Mouse (Mus musculus) kidney, embryonic 16.5 days (tissue): ENCODE data around the gene Ankrd2. TPM values are rescaled to one million over a fixed set of nuclear protein-coding genes. Genes with fewer than 3 reads are reported as not detected.

Source experiments
- ATAC-seq: fragments of 200-750 bp; cut with Nextera tagmentation; 2 replicates; pipeline ENCODE4 v1.8.0; 2017; ENCODE audit warnings: moderate TSS enrichment; ENCODE audit not compliant: low FRiP score, low TSS enrichment
- H3K27ac ChIP-seq: fragments of 300-500 bp; sonication (generic); 2 replicates; pipeline ENCODE4 v1.5.1; 2014; ENCODE audit warnings: low read length
- H3K27me3 ChIP-seq: fragments of 300-500 bp; sonication (generic); 2 replicates; pipeline ENCODE4 v1.6.1; 2014; ENCODE audit warnings: low read length, control low read depth, mixed read lengths; ENCODE audit not compliant: insufficient read depth
- H3K36me3 ChIP-seq: fragments of 300-500 bp; sonication (generic); 2 replicates; pipeline ENCODE4 v1.6.1; 2014; ENCODE audit warnings: low read length, control low read depth, mixed read lengths; ENCODE audit not compliant: insufficient read depth
- H3K4me1 ChIP-seq: fragments of 300-500 bp; sonication (generic); 2 replicates; pipeline ENCODE4 v1.6.1; 2014; ENCODE audit warnings: low read length, control low read depth, mixed read lengths; ENCODE audit not compliant: insufficient read depth
- H3K4me2 ChIP-seq: fragments of 300-500 bp; sonication (generic); replicated peaks from 2 replicates; pipeline ENCODE4 v1.6.1; 2014; ENCODE audit warnings: low read depth, low read length
- H3K4me3 ChIP-seq: fragments of 300-500 bp; sonication (generic); 2 replicates; pipeline ENCODE4 v1.5.1; 2014; ENCODE audit warnings: mild to moderate bottlenecking, low read length
- H3K9ac ChIP-seq: fragments of 300-500 bp; sonication (generic); replicated peaks from 2 replicates; pipeline ENCODE4 v1.6.1; 2014; ENCODE audit warnings: low read length
- H3K9me3 ChIP-seq: fragments of 300-500 bp; sonication (generic); 2 replicates; pipeline ENCODE4 v1.6.1; 2016; ENCODE audit warnings: low read length, control low read depth
- WGBS: fragments of 180-500 bp; shearing (Covaris S2); extraction: QIAGEN DNeasy Blood & Tissue Kit; methylation state at CpG from one replicate; pipeline ENCODE4 v1.1.7; 2014; 5-methylcytosine and 5-hydroxymethylcytosine counted together
- polyA plus RNA-seq: library from polyadenylated mRNA; unstranded; fragments of >200 nt; fragmentation: Nextera tagmentation; extraction: Ambion mirVana; gene quantifications from 2 replicates; pipeline ENCODE4 v1.2.1, GENCODE M21; 2015

Ankrd2 gene
- polyA plus RNA-seq, 1 experiment from 2014 or later, result not detected

DNA sequence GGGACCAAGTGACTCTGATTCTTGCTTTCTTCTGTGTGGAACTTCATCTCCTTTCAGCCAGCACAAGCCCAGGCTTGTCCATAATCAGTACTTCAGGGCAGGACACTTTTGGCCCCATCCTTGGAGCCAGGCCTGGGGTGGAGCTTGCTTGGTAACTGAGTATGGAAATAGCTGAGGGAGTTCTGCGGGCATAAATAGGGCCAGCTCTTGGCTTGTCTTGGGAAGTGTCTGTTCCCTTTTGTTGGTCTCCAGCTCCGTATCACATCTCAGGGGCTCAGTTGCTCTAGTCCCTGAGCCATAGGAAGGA, 13.3 kb upstream of the Ankrd2 start:
- no peak overlapping the region for H3K27ac ChIP-seq
- H3K4me2 ChIP-seq, result no peak overlapping the region
- ATAC-seq, result no peak
- peaks cover 25% of the 10 kb centered on the region for H3K4me1 ChIP-seq
- H3K9me3 ChIP-seq, result no peaks in the 10 kb centered on the region
- 72% methylated on average over 2 of the region's 2 CpGs for WGBS
- no peaks in the 10 kb centered on the region for H3K27me3 ChIP-seq
- H3K9ac ChIP-seq, result no peak overlapping the region
- no peaks in the 10 kb centered on the region for H3K36me3 ChIP-seq
- no peak overlapping the region for H3K4me3 ChIP-seq

- peak; percentile 70; the same call in 1 of the 2 replicates for ATAC-seq
- 4% methylated on average over 5 of the region's 5 CpGs for WGBS
- Histone ChIP-seq H3K36me3 (no peaks in the 10 kb centered on the region), H3K4me2 (no peak overlapping the region), H3K9ac (no peak overlapping the region), H3K9me3 (no peaks in the 10 kb centered on the region), H3K27me3 (no peaks in the 10 kb centered on the region), H3K4me3 (no peak overlapping the region), H3K27ac (no peak overlapping the region), H3K4me1 (peaks cover 11% of the 10 kb centered on the region)
Measured at GRCm38 (mm10) chr19:42026158-42026557, 9.6 kb upstream of the Ankrd2 start.

DNA sequence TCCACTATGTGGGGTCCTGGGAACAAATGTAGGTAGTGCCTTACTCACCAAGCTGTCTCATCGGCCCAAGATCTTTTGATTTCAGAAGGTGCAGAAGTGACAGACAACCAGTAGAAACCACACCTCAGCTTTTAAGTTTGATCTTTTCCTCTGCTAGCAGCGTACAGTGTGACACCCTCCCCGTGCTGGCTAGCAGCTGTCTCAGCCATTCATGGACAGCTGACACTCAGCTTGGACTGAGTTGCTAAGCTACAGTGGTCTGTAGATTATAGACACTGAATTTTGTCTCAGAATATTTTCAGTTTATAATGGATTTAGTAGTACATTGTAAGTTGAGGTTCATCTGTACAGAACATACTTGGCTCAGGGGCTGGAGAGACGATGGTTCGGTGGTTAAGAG, 4.7 kb upstream of the Ankrd2 start:
- no peak overlapping the region for H3K9ac ChIP-seq
- no peak for ATAC-seq
- no peaks in the 10 kb centered on the region for H3K27me3 ChIP-seq
- 0 out of 2 replicates have a peak, but pooled peaks cover 9% of the 10 kb centered on the region for H3K36me3 ChIP-seq
- H3K4me1 ChIP-seq, result 0 out of 2 replicates have a peak, but pooled peaks cover 7% of the 10 kb centered on the region
- no peaks in the 10 kb centered on the region for H3K9me3 ChIP-seq
- no peak overlapping the region for H3K27ac ChIP-seq
- no peak overlapping the region for H3K4me2 ChIP-seq
- 81% methylated on average over 5 of the region's 5 CpGs for WGBS
- no peak overlapping the region for H3K4me3 ChIP-seq

GRCm38 (mm10) chr19:42033611-42034010, 2.2 kb upstream of the Ankrd2 start:
- 0 out of 2 replicates have a peak, but pooled peaks cover 9% of the 10 kb centered on the region for H3K36me3 ChIP-seq
- H3K4me3 ChIP-seq, result no peak overlapping the region
- no peak overlapping the region for H3K9ac ChIP-seq
- H3K4me2 ChIP-seq, result no peak overlapping the region
- WGBS, result 85% methylated on average over 14 of the region's 14 CpGs
- ATAC-seq, result no peak
- H3K27me3 ChIP-seq, result no peaks in the 10 kb centered on the region
- no peak overlapping the region for H3K27ac ChIP-seq
- H3K9me3 ChIP-seq, result no peaks in the 10 kb centered on the region
- H3K4me1 ChIP-seq, result 0 out of 2 replicates have a peak, but pooled peaks cover 7% of the 10 kb centered on the region

- 0 out of 2 replicates have a peak, but pooled peaks cover 9% of the 10 kb centered on the region for H3K36me3 ChIP-seq
- no peak overlapping the region for H3K27ac ChIP-seq
- no peak overlapping the region for H3K4me3 ChIP-seq
- no peak overlapping the region for H3K9ac ChIP-seq
- H3K9me3 ChIP-seq, result no peaks in the 10 kb centered on the region
- 0 out of 2 replicates have a peak, but pooled peaks cover 7% of the 10 kb centered on the region for H3K4me1 ChIP-seq
- no peaks in the 10 kb centered on the region for H3K27me3 ChIP-seq
- no peak overlapping the region for H3K4me2 ChIP-seq
- no peak for ATAC-seq
- WGBS, result 89% methylated on average over 9 of the region's 9 CpGs
Measured at GRCm38 (mm10) chr19:42034146-42034775, 1.5 kb upstream of the Ankrd2 start.

- WGBS, result 47% methylated on average over 11 of the region's 11 CpGs
Measured at GRCm38 (mm10) chr19:42034881-42035455, 832 bp upstream of the Ankrd2 start.

DNA sequence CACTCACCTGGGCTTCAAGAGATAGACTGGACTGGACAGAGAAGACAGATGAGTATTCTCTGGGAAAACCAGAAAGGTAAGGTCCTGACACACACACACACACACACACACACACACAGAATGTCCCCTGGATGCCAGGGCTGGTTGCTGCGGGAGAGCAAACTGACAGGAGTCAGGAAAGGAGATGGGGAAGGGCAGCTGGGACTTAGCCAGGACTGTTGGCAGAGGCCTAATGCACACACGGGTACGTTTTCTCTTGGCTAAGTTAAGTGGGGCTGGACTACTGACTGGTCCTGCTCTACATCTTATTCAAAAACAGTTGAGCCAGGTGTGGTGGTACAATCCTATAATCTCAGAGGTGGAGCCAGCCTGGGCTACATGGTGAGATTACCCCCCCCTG, 557 bp downstream of the Ankrd2 start:
- H3K4me2 ChIP-seq, result no peak overlapping the region
- WGBS, result 95% methylated on average over 3 of the region's 3 CpGs
- no peak overlapping the region for H3K4me3 ChIP-seq
- 0 out of 2 replicates have a peak, but pooled peaks cover 9% of the 10 kb centered on the region for H3K36me3 ChIP-seq
- no peak for ATAC-seq
- H3K27ac ChIP-seq, result no peak overlapping the region
- H3K9me3 ChIP-seq, result no peaks in the 10 kb centered on the region
- no peak overlapping the region for H3K9ac ChIP-seq
- no peaks in the 10 kb centered on the region for H3K27me3 ChIP-seq
- 0 out of 2 replicates have a peak, but pooled peaks cover 7% of the 10 kb centered on the region for H3K4me1 ChIP-seq

More at GRCm38 (mm10) chr19:42034881-42035455, 832 bp upstream of the Ankrd2 start:
- ATAC-seq, result no peak
- Histone ChIP-seq H3K27ac (0 out of 2 replicates have a peak overlapping the region, but pooled peaks have one; percentile 20), H3K4me2 (no peak overlapping the region), H3K9me3 (no peaks in the 10 kb centered on the region), H3K27me3 (no peaks in the 10 kb centered on the region), H3K4me3 (no peak overlapping the region), H3K36me3 (0 out of 2 replicates have a peak, but pooled peaks cover 9% of the 10 kb centered on the region), H3K4me1 (0 out of 2 replicates have a peak, but pooled peaks cover 7% of the 10 kb centered on the region), H3K9ac (no peak overlapping the region)

DNA sequence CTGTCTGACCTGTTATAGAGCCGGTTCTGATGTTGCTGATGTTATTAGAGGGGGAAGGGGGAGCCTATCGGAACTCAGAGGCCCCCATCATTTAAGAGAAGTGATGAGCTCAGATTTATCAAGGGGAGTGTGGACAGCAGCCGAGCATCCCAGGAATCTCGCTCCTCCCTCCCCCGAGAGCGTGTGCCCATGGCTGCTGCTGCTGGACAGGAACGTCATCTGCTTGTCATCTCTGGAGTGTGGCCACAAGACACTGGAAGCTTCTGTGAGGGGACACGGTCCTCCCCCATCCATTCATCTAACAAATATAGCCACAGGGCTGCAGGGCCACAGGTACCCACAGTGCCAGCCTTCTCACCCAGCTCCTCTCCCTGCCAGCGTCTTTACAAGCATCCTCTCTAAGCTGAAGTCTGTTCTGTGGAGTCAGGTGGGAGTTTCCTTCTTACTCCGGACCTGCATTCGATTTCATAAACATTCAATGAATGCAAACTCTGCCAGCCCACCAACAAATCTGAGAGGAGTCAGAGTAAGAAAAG, 1.4 kb downstream of the Ankrd2 start:
- Histone ChIP-seq H3K9me3 (no peaks in the 10 kb centered on the region), H3K27me3 (no peaks in the 10 kb centered on the region), H3K9ac (no peak overlapping the region), H3K4me2 (no peak overlapping the region), H3K4me1 (0 out of 2 replicates have a peak, but pooled peaks cover 7% of the 10 kb centered on the region), H3K36me3 (0 out of 2 replicates have a peak, but pooled peaks cover 9% of the 10 kb centered on the region), H3K4me3 (no peak overlapping the region), H3K27ac (no peak overlapping the region)
- ATAC-seq, result no peak
- WGBS, result 64% methylated on average over 11 of the region's 11 CpGs

GRCm38 (mm10) chr19:42038310-42038709, 2.5 kb downstream of the Ankrd2 start:
- ATAC-seq, result no peak
- no peaks in the 10 kb centered on the region for H3K9me3 ChIP-seq
- 0 out of 2 replicates have a peak, but pooled peaks cover 7% of the 10 kb centered on the region for H3K4me1 ChIP-seq
- no peaks in the 10 kb centered on the region for H3K27me3 ChIP-seq
- H3K4me2 ChIP-seq, result no peak overlapping the region
- H3K36me3 ChIP-seq, result 0 out of 2 replicates have a peak, but pooled peaks cover 7% of the 10 kb centered on the region
- 89% methylated on average over 12 of the region's 12 CpGs for WGBS
- no peak overlapping the region for H3K9ac ChIP-seq
- no peak overlapping the region for H3K4me3 ChIP-seq
- no peak overlapping the region for H3K27ac ChIP-seq

DNA sequence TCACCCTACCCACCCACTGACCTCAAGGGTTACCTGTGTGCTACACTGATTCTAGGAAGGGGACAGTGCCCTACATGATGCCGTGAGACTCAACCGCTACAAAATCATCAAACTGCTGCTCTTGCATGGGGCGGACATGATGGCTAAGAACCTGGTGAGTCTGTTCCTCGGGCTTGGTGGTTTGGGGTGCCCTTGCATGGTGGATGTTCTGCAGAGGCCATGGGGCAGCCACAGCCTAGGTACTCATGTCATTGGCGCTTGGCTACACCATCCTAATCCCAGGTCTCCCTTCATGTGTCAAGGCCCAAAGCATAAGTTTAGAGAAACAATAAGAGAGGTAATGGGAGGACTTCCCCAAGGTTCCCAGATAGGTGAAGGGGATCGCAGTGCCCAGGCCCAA, 8.2 kb downstream of the Ankrd2 start:
- Histone ChIP-seq H3K9me3 (no peaks in the 10 kb centered on the region), H3K27me3 (no peaks in the 10 kb centered on the region), H3K27ac (no peak overlapping the region), H3K9ac (no peak overlapping the region), H3K4me3 (no peak overlapping the region), H3K36me3 (no peaks in the 10 kb centered on the region), H3K4me1 (peaks cover 5% of the 10 kb centered on the region), H3K4me2 (no peak overlapping the region)
- WGBS, result 97% methylated on average over 6 of the region's 6 CpGs
- no peak for ATAC-seq
